Comparison of ENCODE assay signal across 26 mouse cellular contexts in genomic region chr8:26688035-26688434, GRCm38 (mm10).
A peak's percentile ranks its signal among the peaks of the same experiment; 100 is the strongest.
DNase-seq lines count a peak whose midpoint lies in the region; ATAC-seq and TF ChIP-seq lines count a peak whose summit lies in the region.
"Had no signal": no experiment of that assay in that cellular context is flagged by ENCODE, and none has a peak within 500 bp of the region (broad histone marks: within the 10 kb centered on the region; RNA-seq: fewer than 3 reads in every experiment).

No protein-coding gene starts in this region.

- TF ChIP-seq CTCF in embryonic fibroblast, embryonic 13.5 days (IDR thresholded peaks at IDR 0.05; ENCODE audit: borderline replicate concordance, insufficient read depth, low read length), result no peak

- H3K27ac ChIP-seq in limb, embryonic 13.5 days, result peak overlapping the region; percentile 10; the same call in 1 of the 2 replicates
- no peak overlapping the region for H3K27ac ChIP-seq in limb, embryonic 10.5 days
- peak overlapping the region; percentile 67 for H3K27ac ChIP-seq in embryonic fibroblast, embryonic 13.5 days (ENCODE audit: insufficient read depth, low read length)
- H3K27ac ChIP-seq: forebrain, embryonic 10.5 days; heart, embryonic 10.5 days; hindbrain, embryonic 13.5 days; hindbrain, postnatal 0 days had no signal

- no peak overlapping the region for H3K9ac ChIP-seq in limb, embryonic 13.5 days
- H3K9ac ChIP-seq: hindbrain, embryonic 13.5 days had no signal

- H3K36me3 ChIP-seq in limb, embryonic 13.5 days, result no peaks in the 10 kb centered on the region
- no peaks in the 10 kb centered on the region for H3K36me3 ChIP-seq in limb, embryonic 10.5 days
- no peaks in the 10 kb centered on the region for H3K36me3 ChIP-seq in myocyte (ENCODE audit: control insufficient read depth, insufficient read depth)
- H3K36me3 ChIP-seq: forebrain, embryonic 10.5 days; heart, embryonic 10.5 days; hindbrain, embryonic 13.5 days had no signal

- DNase-seq in limb, embryonic 10.5 days (ENCODE audit: low spot score), result no peak
- DNase-seq in adipocyte (ENCODE audit: low spot score), result peak; percentile 67
- DNase-seq in ovary, adult 18-20 months (ENCODE audit: low spot score), result no peak
- no peak for DNase-seq in right cerebral cortex, postnatal 10 days (ENCODE audit: low spot score in 2 of 2)
- DNase-seq: adrenal gland, adult 8-10 months; adrenal gland, postnatal 36 days; B cell, adult 2 months; cerebellum, adult 18-20 months; cerebellum, adult 9-11 months; cerebellum, postnatal 36 days; gastrocnemius, postnatal 36 days; heart, adult 18-20 months; heart, postnatal 10 days; heart, postnatal 4 days had no signal

- no peak for ATAC-seq in limb, embryonic 13.5 days (ENCODE audit: low FRiP score, low read depth)
- ATAC-seq in monocyte, adult 5-6 weeks (replicated peaks; ENCODE audit: insufficient number of reproducible peaks, low FRiP score, low TSS enrichment, poor library complexity, severe bottlenecking), result no peak
- ATAC-seq: activated CD4-positive, CD25-positive, alpha-beta regulatory T cell, adult 4 months; CD4-positive, CD25-positive, alpha-beta regulatory T cell, adult 4 months; forebrain, embryonic 14.5 days; hindbrain, postnatal 0 days; Patski had no signal

- peaks cover 35% of the 10 kb centered on the region for H3K4me1 ChIP-seq in limb, embryonic 13.5 days
- H3K4me1 ChIP-seq in limb, embryonic 10.5 days, result peaks cover 41% of the 10 kb centered on the region
- peaks cover 12% of the 10 kb centered on the region for H3K4me1 ChIP-seq in embryonic fibroblast, embryonic 13.5 days (ENCODE audit: control insufficient read depth, insufficient read depth, low read length)
- H3K4me1 ChIP-seq: heart, embryonic 10.5 days had no signal

- no peaks in the 10 kb centered on the region for H3K79me2 ChIP-seq in myocyte (ENCODE audit: control insufficient read depth, insufficient read depth)

- WGBS in limb, embryonic 13.5 days, result 57% methylated on average over 4 of the region's 4 CpGs
- WGBS in limb, embryonic 10.5 days, result 82% methylated on average over 4 of the region's 4 CpGs

- H3K4me2 ChIP-seq in limb, embryonic 13.5 days (replicated peaks), result no peak overlapping the region
- peak overlapping the region; percentile 80 for H3K4me2 ChIP-seq in myocyte (ENCODE audit: low read depth)
- H3K4me2 ChIP-seq: hindbrain, embryonic 13.5 days had no signal

- no peak overlapping the region for H3K4me3 ChIP-seq in limb, embryonic 13.5 days
- no peak overlapping the region for H3K4me3 ChIP-seq in limb, embryonic 10.5 days
- no peak overlapping the region for H3K4me3 ChIP-seq in embryonic fibroblast, embryonic 13.5 days (ENCODE audit: insufficient read depth, low read length)
- no peak overlapping the region for H3K4me3 ChIP-seq in myocyte
- H3K4me3 ChIP-seq: forebrain, embryonic 10.5 days; heart, embryonic 10.5 days; hindbrain, embryonic 13.5 days had no signal

- no peak for TF ChIP-seq POLR2A in embryonic fibroblast, embryonic 13.5 days (IDR thresholded peaks at IDR 0.05; ENCODE audit: low read depth, low read length)
- TF ChIP-seq POLR2A in myocyte (IDR thresholded peaks at IDR 0.05; ENCODE audit: insufficient read length, low read depth), result no peak

- H3K9me3 ChIP-seq in limb, embryonic 13.5 days, result no peaks in the 10 kb centered on the region
- no peaks in the 10 kb centered on the region for H3K9me3 ChIP-seq in limb, embryonic 10.5 days (replicated peaks)
- H3K9me3 ChIP-seq: forebrain, embryonic 10.5 days; heart, embryonic 10.5 days; hindbrain, embryonic 13.5 days had no signal

- H3ac ChIP-seq in myocyte (ENCODE audit: control insufficient read depth, insufficient read length), result no peak overlapping the region

- H3K27me3 ChIP-seq in limb, embryonic 13.5 days, result peaks cover 50% of the 10 kb centered on the region
- H3K27me3 ChIP-seq in limb, embryonic 10.5 days (ENCODE audit: low read depth, poor library complexity, severe bottlenecking), result peaks cover 62% of the 10 kb centered on the region
- peaks cover 5% of the 10 kb centered on the region for H3K27me3 ChIP-seq in myocyte (ENCODE audit: control insufficient read depth, insufficient read depth, insufficient read length)

TF ChIP-seq in myocyte, 11 proteins besides CTCF, POLR2A, EP300 and RAD21:
- TF ChIP-seq CEBPB (IDR thresholded peaks at IDR 0.05; ENCODE audit: insufficient read depth, poor library complexity, severe bottlenecking), result no peak
- TF ChIP-seq TCF3 (IDR thresholded peaks at IDR 0.05; ENCODE audit: insufficient read length, low read depth), result no peak
- no peak for TF ChIP-seq SRF (IDR thresholded peaks at IDR 0.05; ENCODE audit: control insufficient read depth, insufficient read length, low read depth)
- TF ChIP-seq MYOD1 (IDR thresholded peaks at IDR 0.05; ENCODE audit: control insufficient read depth in 1 of 3, insufficient read length in 2 of 3, low read depth in 2 of 3), result no peak
- TF ChIP-seq REST (IDR thresholded peaks at IDR 0.05; ENCODE audit: insufficient read depth, insufficient read length), result no peak
- TF ChIP-seq MAX (IDR thresholded peaks at IDR 0.05; ENCODE audit: low read depth), result no peak
- TF ChIP-seq TCF12 (IDR thresholded peaks at IDR 0.05; ENCODE audit: insufficient read depth, poor library complexity, severe bottlenecking), result no peak
